Mouse (Mus musculus) frontal cortex, postnatal 36 days (tissue): ENCODE data around the gene Snapc3.
"Not testable (repeated sequence)": the region's sequence is repeated elsewhere in the genome, so short reads cannot be mapped to it uniquely, and the experiment has no call there.

ENCODE experiments used
- DNase-seq, 2 experiments: peaks; one replicate each; pipeline ENCODE4 v3.0.0; 2022; ENCODE audit warnings: low spot score in 2 of 2

Gene Snapc3

DNA sequence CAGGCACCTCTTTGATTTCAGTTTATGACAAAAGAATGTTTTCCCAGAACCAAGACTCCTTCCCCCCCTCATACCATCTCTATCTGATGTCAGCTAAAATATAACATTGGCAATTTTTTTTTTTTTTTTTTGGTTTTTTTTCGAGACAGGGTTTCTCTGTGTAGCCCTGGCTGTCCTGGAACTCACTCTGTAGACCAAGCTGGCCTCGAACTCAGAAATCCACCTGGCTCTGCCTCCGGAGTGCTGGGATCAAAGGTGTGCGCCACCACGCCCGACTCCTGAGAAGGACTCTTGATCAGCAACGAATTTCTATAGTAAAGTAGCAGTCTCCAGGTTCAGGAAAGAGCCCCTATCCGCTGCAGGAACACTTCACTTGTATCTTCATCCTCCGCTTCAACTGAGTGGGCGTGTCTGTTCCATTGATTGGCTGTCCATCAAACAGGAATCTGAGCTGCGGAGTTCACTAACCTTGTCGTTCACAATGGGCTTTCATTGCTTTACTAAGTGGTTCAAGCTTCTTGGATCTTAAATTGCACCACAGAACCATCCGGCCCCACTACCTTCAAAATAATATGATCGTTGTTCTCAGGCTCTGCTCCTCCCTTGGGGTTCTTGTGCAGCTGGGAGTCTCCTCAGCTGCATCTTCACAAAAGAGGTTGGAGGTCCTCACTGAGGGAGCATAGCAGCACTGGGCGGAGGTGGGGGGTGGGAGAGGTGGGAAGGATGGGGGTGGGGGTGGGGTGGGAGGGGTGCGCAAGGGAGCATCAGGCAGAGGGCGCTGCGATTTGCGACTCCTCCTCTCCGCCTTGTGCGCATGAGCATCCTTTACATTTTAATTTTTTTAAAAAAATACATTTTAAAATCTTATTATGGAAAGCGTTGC, 82.9 kb downstream of the Snapc3 start:
- DNase-seq = peak in 1 of 2 experiments; percentile 38

DNA sequence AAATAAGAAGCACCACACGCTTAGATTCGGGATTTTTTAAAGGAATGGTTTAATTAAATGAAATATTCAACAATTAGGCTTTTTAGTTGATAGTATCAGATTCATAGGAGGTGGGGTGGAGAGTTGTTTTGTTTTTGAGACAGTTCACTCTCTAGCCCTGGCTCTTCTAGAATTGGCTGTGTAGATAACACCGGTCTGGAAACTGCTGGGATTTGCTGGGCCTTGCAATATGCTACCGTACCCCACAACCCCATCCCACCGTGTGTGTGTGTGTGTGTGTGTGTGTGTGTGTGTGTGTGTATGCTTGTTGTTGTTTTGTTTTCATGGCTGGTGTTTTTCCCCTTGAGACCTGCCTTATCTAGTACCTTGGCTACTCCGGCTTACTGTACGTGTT, 83.5 kb downstream of the Snapc3 start:
- DNase-seq = no peak

DNA sequence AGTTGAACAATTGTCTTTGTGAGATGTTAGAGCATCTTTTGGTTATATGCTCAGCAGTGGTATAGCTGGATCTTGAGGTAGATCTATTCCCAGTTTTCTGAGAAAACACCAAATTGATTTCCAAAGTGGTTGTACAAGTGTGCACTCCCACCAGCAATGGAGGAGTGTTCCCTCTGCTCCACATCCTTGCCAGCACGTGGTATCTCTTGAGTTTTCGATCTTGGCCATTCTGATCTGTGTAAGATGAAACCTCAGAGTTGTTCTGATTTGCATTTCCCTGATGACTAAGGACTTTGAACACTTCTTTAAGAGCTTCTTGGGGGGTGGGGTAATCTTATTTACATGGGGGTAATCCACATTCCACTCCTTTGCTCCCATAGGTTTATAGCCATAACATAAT, 92.1 kb downstream of the Snapc3 start:
- no peak for DNase-seq

GRCm38 (mm10) chr4:83511083-83511482, 93.6 kb downstream of the Snapc3 start:
- DNase-seq = no peak

GRCm38 (mm10) chr4:83512217-83512616, 94.7 kb downstream of the Snapc3 start:
- no peak for DNase-seq

GRCm38 (mm10) chr4:83512644-83513043, 95.1 kb downstream of the Snapc3 start:
- no peak for DNase-seq

DNA sequence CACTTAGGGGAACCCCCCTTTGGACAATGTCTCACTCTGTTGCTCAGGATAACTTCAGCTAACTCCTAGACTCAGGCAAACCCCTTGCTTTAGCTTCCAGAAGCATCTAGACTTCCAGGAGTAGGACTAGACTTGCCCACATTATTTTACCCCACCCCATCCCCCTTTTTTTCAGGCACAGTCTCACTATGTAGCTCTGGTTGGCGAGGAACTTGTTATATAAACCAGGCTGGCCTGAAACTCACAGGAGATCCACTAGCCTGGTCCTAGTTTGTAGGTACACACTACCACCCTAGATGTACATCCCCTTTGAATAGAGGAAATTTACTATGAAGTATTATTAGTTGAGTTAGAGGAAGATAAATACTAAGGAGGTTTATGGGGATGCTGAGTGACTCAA, 96.7 kb downstream of the Snapc3 start:
- DNase-seq = no peak

DNA sequence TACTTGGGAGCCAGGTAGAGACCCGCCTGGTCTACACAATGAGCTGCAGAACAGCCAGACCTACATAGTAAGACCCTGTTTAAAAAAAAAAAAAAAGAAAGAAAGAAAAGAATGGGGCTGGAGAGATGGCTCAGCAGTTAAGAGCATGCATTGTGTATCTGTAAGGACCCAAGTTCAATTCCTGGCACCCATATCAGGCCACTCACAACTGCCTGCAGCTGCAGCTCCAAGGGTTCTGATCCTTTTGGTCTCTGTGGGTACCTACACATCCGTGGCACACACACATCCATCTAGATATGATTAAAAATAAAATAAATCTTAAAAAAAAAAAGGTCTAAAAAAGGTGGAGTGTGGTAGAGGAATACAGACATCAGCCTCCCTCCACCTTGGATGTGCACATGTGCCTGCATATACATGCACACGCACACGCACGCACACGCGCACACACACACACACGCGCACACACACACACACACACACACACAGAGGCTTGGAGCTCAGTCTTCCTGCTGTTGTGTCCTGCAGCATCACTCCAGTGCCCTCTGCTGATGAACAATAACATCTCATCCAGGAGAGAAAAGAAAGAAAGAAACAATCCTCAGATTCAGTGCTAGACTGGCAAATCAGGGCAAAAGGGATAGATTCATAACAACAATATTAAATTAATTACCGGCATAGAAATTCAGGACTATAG, 97.6 kb downstream of the Snapc3 start:
- DNase-seq = no peak

- DNase-seq = not testable (repeated sequence)
These were observed 98.6 kb downstream of the Snapc3 start for GRCm38 (mm10) chr4:83516144-83516543.
